Mouse (Mus musculus): ENCODE data around the gene Insl6.

Insl6 gene

GRCm38 (mm10) chr19:29356281-29356680 lies 31.1 kb upstream of the Insl6 start:
- in situ Hi-C loops (cut with MboI; ENCODE audit: low sequenced_read_pairs), result loop anchor here (10.0 kb wide), 1 partner anchor 301 kb away; no protein-coding TSS in a partner anchor

GRCm38 (mm10) chr19:29354895-29355877 lies 30.0 kb upstream of the Insl6 start:
- in situ Hi-C loops (cut with MboI; ENCODE audit: low sequenced_read_pairs), result loop anchor here (10.0 kb wide), 1 partner anchor 300 kb away; no protein-coding TSS in a partner anchor

DNA sequence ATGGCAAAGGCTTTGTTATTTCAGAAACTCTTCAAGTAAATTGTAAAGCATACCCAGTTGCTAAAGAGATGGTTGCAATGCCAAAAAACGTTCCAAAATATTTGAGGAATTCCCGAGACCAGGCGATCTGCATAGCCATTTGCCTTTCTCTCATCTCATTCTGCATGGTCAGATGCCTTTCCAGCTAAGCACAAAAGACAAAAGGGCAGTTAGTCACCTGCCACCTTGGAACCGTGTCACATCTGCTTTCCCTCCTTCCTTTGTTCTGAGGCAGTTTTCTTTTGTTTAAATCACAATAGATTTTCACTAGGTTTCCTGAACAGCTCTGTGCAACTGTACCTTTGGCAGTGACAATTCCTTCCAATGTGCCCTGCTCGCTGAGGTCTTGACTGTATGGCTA lies 25.8 kb upstream of the Insl6 start:
- in situ Hi-C loops (cut with MboI; ENCODE audit: low sequenced_read_pairs), result loop anchor here (10.0 kb wide), 1 partner anchor 296 kb away; no protein-coding TSS in a partner anchor

GRCm38 (mm10) chr19:29345636-29346035 lies 20.5 kb upstream of the Insl6 start:
- in situ Hi-C loops (cut with MboI; ENCODE audit: low sequenced_read_pairs), result no loop called here

DNA sequence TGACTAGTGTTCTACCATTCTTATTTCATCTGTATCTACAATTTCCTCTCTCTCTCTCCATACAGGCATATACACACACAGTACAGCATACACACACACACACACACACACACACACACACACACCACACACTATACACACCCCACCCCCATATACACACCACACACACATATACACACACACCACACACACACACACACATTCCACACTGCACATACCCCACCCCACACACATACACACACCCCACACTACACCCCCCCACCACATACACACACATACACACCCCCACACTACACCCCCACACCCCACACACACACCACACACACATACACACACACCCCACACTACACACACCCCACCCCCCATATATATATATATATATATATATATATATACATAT lies 19.7 kb upstream of the Insl6 start:
- in situ Hi-C loops (cut with MboI; ENCODE audit: low sequenced_read_pairs), result no loop called here

GRCm38 (mm10) chr19:29342281-29342680 lies 17.1 kb upstream of the Insl6 start:
- in situ Hi-C loops (cut with MboI; ENCODE audit: low sequenced_read_pairs), result no loop called here

- in situ Hi-C loops (cut with MboI; ENCODE audit: low sequenced_read_pairs), result no loop called here
Measured at GRCm38 (mm10) chr19:29341029-29341428, 15.9 kb upstream of the Insl6 start.

GRCm38 (mm10) chr19:29336624-29337023 lies 11.5 kb upstream of the Insl6 start:
- in situ Hi-C loops (cut with MboI; ENCODE audit: low sequenced_read_pairs), result no loop called here

DNA sequence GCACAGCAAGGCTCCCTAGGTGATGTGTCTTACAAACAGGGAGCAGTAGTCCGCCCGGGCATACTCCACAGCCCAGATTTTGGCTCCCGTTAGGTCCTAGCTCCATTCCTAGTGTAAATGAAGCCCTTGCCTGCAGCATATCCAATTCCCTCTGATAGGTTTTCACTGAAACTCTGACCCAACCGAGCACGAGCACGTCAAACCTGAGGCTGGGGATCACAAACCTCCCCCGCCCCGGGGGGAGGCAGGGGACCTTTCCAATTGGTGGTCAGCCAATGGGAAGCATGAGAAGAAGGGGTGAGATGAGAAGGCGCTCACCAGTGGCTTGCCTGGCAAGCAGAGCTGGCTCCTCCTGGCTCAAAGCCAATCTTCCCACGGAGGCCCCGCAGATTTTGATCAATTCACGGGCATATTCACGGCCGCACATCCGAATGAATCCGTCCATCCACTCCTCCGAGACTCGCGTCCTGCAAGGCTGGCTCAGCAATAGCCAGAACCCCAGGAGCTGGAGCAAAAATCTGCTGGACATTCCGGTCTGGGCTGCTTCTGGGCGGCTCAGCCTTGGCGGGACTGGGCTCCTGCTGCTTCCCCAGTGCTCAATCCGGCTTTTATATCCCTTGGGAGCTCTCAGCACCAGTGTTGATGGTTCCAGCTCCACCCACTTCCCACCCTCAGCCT lies 9.1 kb upstream of the Insl6 start, which contains the start of gene Rln1:
TSS of gene Rln1 (minus strand) at position 603 of the 678 bp plus-strand sequence.
- in situ Hi-C loops (cut with MboI; ENCODE audit: low sequenced_read_pairs), result no loop called here

GRCm38 (mm10) chr19:29326822-29327552 lies 1.8 kb upstream of the Insl6 start:
- in situ Hi-C loops (cut with MboI; ENCODE audit: low sequenced_read_pairs), result no loop called here

DNA sequence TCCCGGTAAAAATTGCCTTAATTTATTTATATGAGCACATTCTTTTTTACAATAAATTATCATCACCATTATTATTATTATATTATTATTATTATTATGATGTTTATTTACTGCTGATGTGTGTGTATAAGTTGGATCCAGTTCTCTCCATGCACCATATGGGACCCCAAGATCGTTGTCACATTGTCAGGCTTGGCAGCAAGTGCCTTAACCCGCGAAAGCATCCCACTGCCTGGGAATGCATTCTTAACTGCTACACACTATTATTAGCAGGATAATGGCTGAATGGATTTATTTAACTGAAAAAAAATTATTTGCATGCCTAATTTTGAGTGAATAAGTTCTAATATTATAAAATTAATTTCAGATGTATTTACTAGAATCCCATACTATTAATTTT lies 1.2 kb upstream of the Insl6 start:
- in situ Hi-C loops (cut with MboI; ENCODE audit: low sequenced_read_pairs), result no loop called here

GRCm38 (mm10) chr19:29325852-29326180 lies 660 bp upstream of the Insl6 start:
- in situ Hi-C loops (cut with MboI; ENCODE audit: low sequenced_read_pairs), result no loop called here

DNA sequence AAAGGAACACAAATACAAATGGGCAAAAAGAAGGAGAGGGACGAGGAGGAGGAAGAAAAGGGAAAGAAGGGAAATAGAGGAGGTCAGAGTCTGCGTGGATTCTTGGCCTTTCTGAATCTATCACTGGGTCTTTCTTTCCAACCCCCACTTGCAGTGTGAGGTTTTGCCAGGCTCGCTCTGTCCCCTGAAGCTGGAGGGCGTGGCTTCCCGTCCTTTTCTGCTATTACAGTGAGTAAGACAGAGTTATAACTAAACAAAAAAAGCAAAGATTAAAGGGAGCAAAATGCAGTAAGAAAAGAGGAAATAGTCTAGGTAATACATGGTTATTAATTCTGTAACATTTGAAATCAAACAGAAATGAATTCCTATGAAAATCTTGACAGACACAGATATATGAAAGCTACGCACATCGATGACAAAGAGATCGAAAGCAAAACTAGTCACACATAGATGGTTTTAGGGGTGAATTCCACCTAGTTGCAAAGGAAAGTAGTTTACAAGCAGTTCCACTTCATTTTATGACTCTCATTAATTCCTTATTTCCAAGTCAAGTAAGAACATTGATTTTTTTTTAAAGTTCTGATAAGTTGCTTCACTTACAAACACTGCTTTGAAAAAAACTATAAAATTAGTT lies 1.6 kb downstream of the Insl6 start:
- in situ Hi-C loops (cut with MboI; ENCODE audit: low sequenced_read_pairs), result no loop called here

GRCm38 (mm10) chr19:29312661-29313060 lies 12.5 kb downstream of the Insl6 start:
- in situ Hi-C loops (cut with MboI; ENCODE audit: low sequenced_read_pairs), result no loop called here

DNA sequence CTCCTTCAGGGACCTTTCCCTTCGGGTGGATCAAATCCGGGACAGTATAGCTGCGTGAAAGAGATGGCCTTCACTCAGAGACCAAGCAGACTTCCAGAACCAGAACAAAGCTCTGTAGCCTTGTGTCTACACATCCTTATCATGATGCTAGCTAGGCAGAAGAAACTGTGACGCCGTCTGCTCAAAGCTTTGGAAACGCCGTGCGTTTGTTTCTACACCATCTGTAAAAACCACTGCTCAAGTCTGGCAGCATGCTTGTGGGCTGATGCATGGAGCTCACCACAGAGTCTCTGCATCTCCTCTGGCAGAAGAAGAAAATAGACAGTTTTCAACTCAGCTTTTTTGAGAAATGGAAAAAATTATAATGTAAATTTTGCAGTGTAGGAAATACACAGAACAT lies 13.4 kb downstream of the Insl6 start:
- in situ Hi-C loops (cut with MboI; ENCODE audit: low sequenced_read_pairs), result no loop called here

DNA sequence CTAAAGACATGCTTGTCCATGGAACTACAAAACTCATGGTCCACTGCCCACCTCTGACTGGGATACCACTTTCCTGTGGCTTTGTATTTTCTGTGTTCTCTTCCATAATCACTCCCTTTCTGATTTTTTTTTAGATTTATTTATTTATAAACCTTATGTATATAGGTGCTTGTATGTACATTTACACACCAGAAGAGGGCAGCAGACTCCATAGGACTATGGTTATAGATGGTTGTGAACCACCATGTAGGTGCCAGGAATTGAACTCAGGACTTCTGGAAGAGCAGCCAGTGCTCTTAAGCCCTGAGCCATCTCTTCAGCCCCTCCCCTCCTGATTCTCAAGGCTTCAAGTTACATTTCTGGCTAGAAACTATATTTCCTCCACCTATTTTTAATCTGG lies 16.3 kb downstream of the Insl6 start:
- in situ Hi-C loops (cut with MboI; ENCODE audit: low sequenced_read_pairs), result no loop called here

GRCm38 (mm10) chr19:29302119-29302518 lies 23.0 kb downstream of the Insl6 start:
- in situ Hi-C loops (cut with MboI; ENCODE audit: low sequenced_read_pairs), result no loop called here

GRCm38 (mm10) chr19:29300919-29301318 lies 24.2 kb downstream of the Insl6 start:
- in situ Hi-C loops (cut with MboI; ENCODE audit: low sequenced_read_pairs), result no loop called here

DNA sequence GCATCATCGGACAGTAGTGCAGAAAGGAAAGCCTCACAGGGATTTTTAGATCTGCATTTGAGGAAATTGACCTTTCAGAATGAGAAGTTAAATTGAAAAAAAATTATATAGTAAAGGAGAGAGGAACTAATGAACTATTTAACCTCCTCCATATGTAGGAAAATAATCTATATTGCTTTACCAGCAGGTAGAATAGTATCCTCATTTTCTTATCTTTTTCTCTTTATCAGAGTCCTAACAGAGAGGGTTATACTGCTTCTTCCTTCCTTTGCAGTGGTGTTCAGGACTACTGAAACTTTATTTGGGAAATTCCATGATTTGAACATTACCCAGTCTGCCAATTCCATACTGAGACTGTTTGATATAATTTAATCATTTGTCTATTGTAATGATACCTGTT lies 27.8 kb downstream of the Insl6 start:
- in situ Hi-C loops (cut with MboI; ENCODE audit: low sequenced_read_pairs), result no loop called here

DNA sequence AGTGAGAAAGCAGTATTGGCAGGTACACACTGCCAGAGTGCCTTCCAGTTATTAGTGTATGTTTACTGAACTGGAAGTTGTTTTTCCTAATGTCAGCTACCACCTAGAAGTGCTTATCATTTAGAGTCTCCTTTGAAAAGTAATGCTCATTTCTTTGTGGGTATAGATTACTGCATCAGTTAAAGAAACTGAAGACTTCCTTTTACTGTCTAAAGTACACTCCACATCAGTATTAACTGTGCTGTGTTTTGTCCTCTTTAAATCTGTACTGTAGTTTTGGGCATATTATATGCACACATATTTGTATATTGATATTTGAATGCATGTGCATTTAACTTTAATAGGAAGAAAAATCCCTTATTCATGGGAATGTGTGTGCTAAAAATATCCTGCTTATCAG lies 29.0 kb downstream of the Insl6 start:
- in situ Hi-C loops (cut with MboI; ENCODE audit: low sequenced_read_pairs), result no loop called here

- in situ Hi-C loops (cut with MboI; ENCODE audit: low sequenced_read_pairs), result no loop called here
Measured at GRCm38 (mm10) chr19:29294756-29295155, 30.4 kb downstream of the Insl6 start.

All from CH12F3 (cell line).